Mouse (Mus musculus) ES-E14 (cell line): ENCODE results near the gene Klk8. TPM values are rescaled to one million over a fixed set of nuclear protein-coding genes. Genes with fewer than 3 reads are reported as not detected.
A peak's percentile ranks its signal among the peaks of the same experiment; 100 is the strongest.

Experiments
- DNase-seq: peaks from one replicate; pipeline ENCODE4 v3.0.0-alpha.2; 2013; ENCODE audit warnings: low read depth, low spot score
- H3K27ac ChIP-seq: 2 replicates; pipeline ENCODE4 v1.5.1; 2012; ENCODE audit warnings: low read depth, mild to moderate bottlenecking, low read length, moderate library complexity, mixed read lengths; ENCODE audit not compliant: poor library complexity, insufficient read depth, severe bottlenecking
- H3K36me3 ChIP-seq: 2 replicates; pipeline ENCODE4 v1.6.1; 2012; ENCODE audit warnings: mild to moderate bottlenecking, low read length, moderate library complexity, mixed read lengths; ENCODE audit not compliant: control insufficient read depth, poor library complexity, insufficient read depth, severe bottlenecking
- H3K4me1 ChIP-seq, 2 experiments: fragments of 150-350 bp in 1 of 2; sonication (generic) in 1 of 2; 2 replicates each; pipeline ENCODE4 v1.6.1; 2012; ENCODE audit warnings: low read length in 2 of 2, mild to moderate bottlenecking in 1 of 2, mixed read lengths in 1 of 2; ENCODE audit not compliant: control insufficient read depth in 2 of 2, insufficient read depth in 2 of 2, poor library complexity in 1 of 2
- H3K4me3 ChIP-seq, 2 experiments: fragments of 150-350 bp in 1 of 2; sonication (generic) in 1 of 2; 2 replicates each; pipeline ENCODE4 v1.5.1; 2012; ENCODE audit warnings: low read length in 2 of 2, low read depth in 1 of 2, mild to moderate bottlenecking in 1 of 2, mixed read lengths in 1 of 2; ENCODE audit not compliant: insufficient read depth in 1 of 2, poor library complexity in 1 of 2, severe bottlenecking in 1 of 2
- H3K9ac ChIP-seq: 2 replicates; pipeline ENCODE4 v1.6.1; 2012; ENCODE audit warnings: low read depth, mild to moderate bottlenecking, low read length, mixed read lengths; ENCODE audit not compliant: poor library complexity, insufficient read depth, severe bottlenecking
- H3K9me3 ChIP-seq: fragments of 150-350 bp; sonication (generic); 2 replicates; pipeline ENCODE4 v1.6.1; 2012; ENCODE audit warnings: low read depth, mild to moderate bottlenecking, low read length; ENCODE audit not compliant: control insufficient read depth, insufficient read depth
- CHD2 ChIP-seq: IDR thresholded peaks from 2 replicates; pipeline ENCODE4 v1.6.1; 2014; ENCODE audit warnings: mild to moderate bottlenecking, low read depth, low read length, inconsistent platforms
- HCFC1 ChIP-seq: IDR thresholded peaks from 2 replicates; pipeline ENCODE4 v1.6.1; 2012; ENCODE audit warnings: low read length, inconsistent platforms, borderline replicate concordance; ENCODE audit not compliant: insufficient read depth
- MAFK ChIP-seq: IDR thresholded peaks from 2 replicates; pipeline ENCODE4 v1.6.1; 2014; ENCODE audit warnings: mild to moderate bottlenecking, low read depth, low read length, inconsistent platforms; ENCODE audit not compliant: insufficient read depth
- ZC3H11A ChIP-seq: IDR thresholded peaks from 2 replicates; pipeline ENCODE4 v1.6.1; 2012; ENCODE audit warnings: low read depth, mild to moderate bottlenecking, inconsistent platforms, low read length, borderline replicate concordance
- ZNF384 ChIP-seq: IDR thresholded peaks from 2 replicates; pipeline ENCODE4 v1.6.1; 2012; ENCODE audit warnings: low read depth, low read length, inconsistent platforms
- in situ Hi-C, 2 experiments: fragments of 600-800 bp; cut with MboI; formaldehyde crosslinking; loops; one replicate each; pipeline ENCODE4 v1.15.1; 2025; ENCODE audit warnings: low sequenced_read_pairs in 2 of 2, inconsistent platforms in 1 of 2; ENCODE audit not compliant: unreplicated experiment in 2 of 2
- total RNA-seq: library from RNA; depleted of rRNA; stranded (reverse); fragments of 300-350 nt; gene quantifications from 2 replicates; pipeline ENCODE4 v1.2.3, GENCODE M21; 2012

Klk8 gene
- total RNA-seq, 1 experiment: 24.9 TPM

GRCm38 (mm10) chr7:43774364-43774763 lies 23.0 kb upstream of the Klk8 start, which contains the start of gene Klk11:
Gene Klk11 (plus strand): TSS chr7:43774604.
- in situ Hi-C loops: no loop called here
- peak within 1 kb of the TSS; percentile 55; the same call in 1 of the 2 replicates for H3K9ac ChIP-seq
- H3K36me3 ChIP-seq: no peaks in the 10 kb centered on the region
- TF ChIP-seq CHD2: no peak
- no peak for TF ChIP-seq HCFC1
- no peak for TF ChIP-seq MAFK
- no peak for TF ChIP-seq ZNF384
- TF ChIP-seq ZC3H11A: no peak
- H3K4me3 ChIP-seq: no peak within 1 kb of the TSS
- no peak for DNase-seq
- peaks cover 0 to 20% of the 10 kb centered on the region in 2 experiments; a peak in 3 of 4 replicates for H3K4me1 ChIP-seq
- H3K9me3 ChIP-seq: no peaks in the 10 kb centered on the region
- H3K27ac ChIP-seq: no peak within 1 kb of the TSS

- Histone ChIP-seq H3K4me3 (no peak overlapping the region), H3K27ac (no peak overlapping the region), H3K9ac (peak overlapping the region; percentile 55; the same call in 1 of the 2 replicates), H3K36me3 (no peaks in the 10 kb centered on the region), H3K9me3 (no peaks in the 10 kb centered on the region), H3K4me1 (peaks cover 0 to 20% of the 10 kb centered on the region in 2 experiments; a peak in 3 of 4 replicates)
- DNase-seq: no peak
- TF ChIP-seq HCFC1 (no peak), ZC3H11A (no peak), MAFK (no peak), ZNF384 (no peak), CHD2 (no peak)
- in situ Hi-C loops: no loop called here
Observed at GRCm38 (mm10) chr7:43774802-43775201, 22.6 kb upstream of the Klk8 start.

- TF ChIP-seq CHD2 (no peak), ZC3H11A (no peak), ZNF384 (no peak), MAFK (no peak), HCFC1 (no peak)
- in situ Hi-C loops: no loop called here
- Histone ChIP-seq H3K4me1 (peaks cover 0 to 24% of the 10 kb centered on the region in 2 experiments; a peak in 3 of 4 replicates), H3K27ac (no peak overlapping the region), H3K36me3 (no peaks in the 10 kb centered on the region), H3K9me3 (no peaks in the 10 kb centered on the region), H3K9ac (peak overlapping the region; percentile 55; the same call in 1 of the 2 replicates), H3K4me3 (no peak overlapping the region)
- no peak for DNase-seq
Observed at GRCm38 (mm10) chr7:43775311-43776057, 21.9 kb upstream of the Klk8 start.

- Histone ChIP-seq H3K9me3 (no peaks in the 10 kb centered on the region), H3K9ac (no peak overlapping the region), H3K4me3 (no peak overlapping the region), H3K4me1 (peaks cover 0 to 33% of the 10 kb centered on the region in 2 experiments; a peak in 3 of 4 replicates), H3K27ac (no peak overlapping the region), H3K36me3 (no peaks in the 10 kb centered on the region)
- no peak for DNase-seq
- in situ Hi-C loops: no loop called here
- TF ChIP-seq MAFK: no peak
- TF ChIP-seq ZC3H11A: no peak
- TF ChIP-seq CHD2: no peak
- no peak for TF ChIP-seq ZNF384
- no peak for TF ChIP-seq HCFC1
Observed at GRCm38 (mm10) chr7:43776506-43776905, 20.9 kb upstream of the Klk8 start.
